ENCODE assay signal across 8 mouse cellular contexts in genomic region chr7:4922931-4923565, GRCm38 (mm10). TPM values are rescaled to one million over a fixed set of nuclear protein-coding genes. Genes with fewer than 3 reads are reported as not detected.
DNase-seq lines count a peak whose midpoint lies in the region; ATAC-seq lines count a peak whose summit lies in the region.

No protein-coding gene starts in this region.

- H3K4me2 ChIP-seq in heart, embryonic 11.5 days: peak overlapping the region; percentile 76
- peak overlapping the region; percentile 43 for H3K4me2 ChIP-seq in liver, embryonic 15.5 days

- peak; percentile 35 for DNase-seq in kidney, adult 18-20 months
- DNase-seq in kidney, adult 11 months: no peak
- DNase-seq in cerebellum, postnatal 25 days: peak; percentile 81 to 90
- DNase-seq in layer of hippocampus, adult 11-12 months (ENCODE audit: low spot score): peak; percentile 84
- peak; percentile 70 for DNase-seq in right cerebral cortex, postnatal 25 days

- under 1% methylated on average over 14 of the region's 14 CpGs for WGBS in heart, embryonic 11.5 days (ENCODE audit: insufficient replicate concordance)
- WGBS in liver, embryonic 15.5 days (ENCODE audit: insufficient replicate concordance): 4% methylated on average over 14 of the region's 14 CpGs

- no peaks in the 10 kb centered on the region for H3K9me3 ChIP-seq in heart, embryonic 11.5 days (replicated peaks; ENCODE audit: control insufficient read depth, low read length)
- no peaks in the 10 kb centered on the region for H3K9me3 ChIP-seq in liver, embryonic 15.5 days (replicated peaks)

- H3K27me3 ChIP-seq in heart, embryonic 11.5 days (ENCODE audit: control insufficient read depth, insufficient read depth, low read length): no peaks in the 10 kb centered on the region
- H3K27me3 ChIP-seq in liver, embryonic 15.5 days: peaks cover 61% of the 10 kb centered on the region

- H3K27ac ChIP-seq in heart, embryonic 11.5 days (ENCODE audit: low read depth, low read length): peak overlapping the region; percentile 57; the same call in 1 of the 2 replicates
- no peak overlapping the region for H3K27ac ChIP-seq in liver, embryonic 15.5 days (replicated peaks)

- H3K9ac ChIP-seq in heart, embryonic 11.5 days (ENCODE audit: low read depth, low read length): peak overlapping the region; percentile 47
- H3K9ac ChIP-seq in liver, embryonic 15.5 days: no peak overlapping the region

- ATAC-seq in heart, embryonic 11.5 days (replicated peaks; ENCODE audit: insufficient number of reproducible peaks, low FRiP score, low TSS enrichment): peak; percentile 0; the same call in 1 of the 2 replicates
- no peak for ATAC-seq in liver, embryonic 15.5 days (ENCODE audit: insufficient read depth)
- ATAC-seq in erythroid progenitor cell, adult 5-6 weeks (replicated peaks; ENCODE audit: low FRiP score, poor library complexity, severe bottlenecking): no peak

- peaks cover 26% of the 10 kb centered on the region for H3K36me3 ChIP-seq in heart, embryonic 11.5 days (ENCODE audit: control insufficient read depth, insufficient read depth, low read length)
- H3K36me3 ChIP-seq in liver, embryonic 15.5 days (replicated peaks): peaks cover 29% of the 10 kb centered on the region

- H3K4me1 ChIP-seq in heart, embryonic 11.5 days (ENCODE audit: control insufficient read depth, insufficient read depth, low read length): peaks cover 45% of the 10 kb centered on the region
- H3K4me1 ChIP-seq in liver, embryonic 15.5 days (replicated peaks): peaks cover 29% of the 10 kb centered on the region

- H3K4me3 ChIP-seq in heart, embryonic 11.5 days (ENCODE audit: low read depth, low read length): peak overlapping the region; percentile 39
- H3K4me3 ChIP-seq in liver, embryonic 15.5 days (replicated peaks): no peak overlapping the region

RNA-seq across cellular contexts. Expression of gene Nat14, which starts 1.2 kb away (rescaled TPM):
- 4.7 and 5.0 TPM in 2 replicates for polyA plus RNA-seq in heart, embryonic 11.5 days (2014; fragmentation: Nextera tagmentation; extraction: Ambion mirVana)
- 0.23 and 0.45 TPM in 2 replicates for polyA plus RNA-seq in liver, embryonic 15.5 days (2015; fragmentation: Nextera tagmentation; extraction: Ambion mirVana)
- 2.9 TPM in 1 of 2 replicates, not detected in the other for total RNA-seq in erythroid progenitor cell, adult 5-6 weeks (2015; ENCODE audit: low replicate concordance)
- 0.64 and 4.4 TPM in 2 replicates for total RNA-seq in erythroid progenitor cell, adult 5-6 weeks (2017; ENCODE audit: low replicate concordance)

RNA-seq across cellular contexts. Expression of gene Ssc5d, which starts 2.5 kb away (rescaled TPM):
- polyA plus RNA-seq in heart, embryonic 11.5 days (2014; fragmentation: Nextera tagmentation; extraction: Ambion mirVana): 0.53 and 1.1 TPM in 2 replicates
- polyA plus RNA-seq in liver, embryonic 15.5 days (2015; fragmentation: Nextera tagmentation; extraction: Ambion mirVana): 0.15 TPM in 2 replicates
- total RNA-seq in erythroid progenitor cell, adult 5-6 weeks (2015; ENCODE audit: low replicate concordance): not detected in 2 replicates
- not detected in 2 replicates for total RNA-seq in erythroid progenitor cell, adult 5-6 weeks (2017; ENCODE audit: low replicate concordance)

RNA-seq across cellular contexts. Expression of gene Zfp628, which starts 8.0 kb away (rescaled TPM):
- 2.6 and 2.8 TPM in 2 replicates for polyA plus RNA-seq in heart, embryonic 11.5 days (2014; fragmentation: Nextera tagmentation; extraction: Ambion mirVana)
- 1.7 TPM in 2 replicates for polyA plus RNA-seq in liver, embryonic 15.5 days (2015; fragmentation: Nextera tagmentation; extraction: Ambion mirVana)
- total RNA-seq in erythroid progenitor cell, adult 5-6 weeks (2015; ENCODE audit: low replicate concordance): 7.1 and 8.6 TPM in 2 replicates
- 4.6 and 11.6 TPM in 2 replicates for total RNA-seq in erythroid progenitor cell, adult 5-6 weeks (2017; ENCODE audit: low replicate concordance)

RNA-seq across cellular contexts. Expression of gene Gm36210, which starts 16.7 kb away (rescaled TPM):
- 0.17 and 0.20 TPM in 2 replicates for polyA plus RNA-seq in heart, embryonic 11.5 days (2014; fragmentation: Nextera tagmentation; extraction: Ambion mirVana)
- polyA plus RNA-seq in liver, embryonic 15.5 days (2015; fragmentation: Nextera tagmentation; extraction: Ambion mirVana): not detected in 2 replicates
- not detected in 2 replicates for total RNA-seq in erythroid progenitor cell, adult 5-6 weeks (2015; ENCODE audit: low replicate concordance)
- total RNA-seq in erythroid progenitor cell, adult 5-6 weeks (2017; ENCODE audit: low replicate concordance): not detected in 2 replicates

RNA-seq across cellular contexts. Expression of gene Sbk2, which starts 41.2 kb away (rescaled TPM):
- polyA plus RNA-seq in heart, embryonic 11.5 days (2014; fragmentation: Nextera tagmentation; extraction: Ambion mirVana): 3.3 and 5.4 TPM in 2 replicates
- 0.07 TPM in 1 of 2 replicates, not detected in the other for polyA plus RNA-seq in liver, embryonic 15.5 days (2015; fragmentation: Nextera tagmentation; extraction: Ambion mirVana)
- not detected in 2 replicates for total RNA-seq in erythroid progenitor cell, adult 5-6 weeks (2015; ENCODE audit: low replicate concordance)
- not detected in 2 replicates for total RNA-seq in erythroid progenitor cell, adult 5-6 weeks (2017; ENCODE audit: low replicate concordance)
